Mouse (Mus musculus): ENCODE results near the gene Aldh9a1.
"Not testable (repeated sequence)": the region's sequence is repeated elsewhere in the genome, so short reads cannot be mapped to it uniquely, and the experiment has no call there.

Gene Aldh9a1

GRCm38 (mm10) chr1:167349815-167350596 lies at the start of gene Aldh9a1:
Aldh9a1 (plus strand) TSS chr1:167349991.
- DNase-seq (ENCODE audit: low read depth, low spot score): peak; percentile 73

- DNase-seq (ENCODE audit: low read depth, low spot score): peak; percentile 60
Observed at GRCm38 (mm10) chr1:167300122-167300521, 49.7 kb upstream of the Aldh9a1 start.

GRCm38 (mm10) chr1:167305501-167306137 lies 44.2 kb upstream of the Aldh9a1 start:
- DNase-seq (ENCODE audit: low read depth, low spot score): no peak

- no peak for DNase-seq (ENCODE audit: low read depth, low spot score)
Observed at GRCm38 (mm10) chr1:167306451-167307240, 43.1 kb upstream of the Aldh9a1 start.

GRCm38 (mm10) chr1:167307674-167308073 lies 42.1 kb upstream of the Aldh9a1 start:
- DNase-seq (ENCODE audit: low read depth, low spot score): no peak

GRCm38 (mm10) chr1:167308261-167309054 lies 41.3 kb upstream of the Aldh9a1 start, which contains the start of gene Tmco1:
Tmco1 (plus strand) TSS chr1:167308378.
- DNase-seq (ENCODE audit: low read depth, low spot score): peak; percentile 88

- no peak for DNase-seq (ENCODE audit: low read depth, low spot score)
Observed at GRCm38 (mm10) chr1:167312367-167312766, 37.4 kb upstream of the Aldh9a1 start.

GRCm38 (mm10) chr1:167313220-167313619 lies 36.6 kb upstream of the Aldh9a1 start:
- DNase-seq (ENCODE audit: low read depth, low spot score): no peak

GRCm38 (mm10) chr1:167321691-167322090 lies 28.1 kb upstream of the Aldh9a1 start:
- DNase-seq (ENCODE audit: low read depth, low spot score): no peak

GRCm38 (mm10) chr1:167328776-167329175 lies 21.0 kb upstream of the Aldh9a1 start:
- no peak for DNase-seq (ENCODE audit: low read depth, low spot score)

GRCm38 (mm10) chr1:167331106-167331505 lies 18.7 kb upstream of the Aldh9a1 start:
- DNase-seq (ENCODE audit: low read depth, low spot score): no peak

GRCm38 (mm10) chr1:167336398-167336797 lies 13.4 kb upstream of the Aldh9a1 start:
- DNase-seq (ENCODE audit: low read depth, low spot score): no peak

GRCm38 (mm10) chr1:167337463-167338095 lies 12.2 kb upstream of the Aldh9a1 start:
- peak; percentile 58 for DNase-seq (ENCODE audit: low read depth, low spot score)

GRCm38 (mm10) chr1:167339177-167339781 lies 10.5 kb upstream of the Aldh9a1 start:
- no peak for DNase-seq (ENCODE audit: low read depth, low spot score)

- DNase-seq (ENCODE audit: low read depth, low spot score): no peak
Observed at GRCm38 (mm10) chr1:167340111-167340787, 9.5 kb upstream of the Aldh9a1 start.

GRCm38 (mm10) chr1:167340910-167341528 lies 8.8 kb upstream of the Aldh9a1 start:
- no peak for DNase-seq (ENCODE audit: low read depth, low spot score)

- DNase-seq (ENCODE audit: low read depth, low spot score): no peak
Observed at GRCm38 (mm10) chr1:167342831-167343230, 7.0 kb upstream of the Aldh9a1 start.

- not testable (repeated sequence) for DNase-seq (ENCODE audit: low read depth, low spot score)
Observed at GRCm38 (mm10) chr1:167345994-167346520, 3.7 kb upstream of the Aldh9a1 start.

- DNase-seq (ENCODE audit: low read depth, low spot score): not testable (repeated sequence)
Observed at GRCm38 (mm10) chr1:167349206-167349605, 585 bp upstream of the Aldh9a1 start.
